Mouse (Mus musculus): ENCODE data around the gene Ovca2. TPM values are rescaled to one million over a fixed set of nuclear protein-coding genes. Genes with fewer than 3 reads are reported as not detected.
"Not testable (repeated sequence)": the region's sequence is repeated elsewhere in the genome, so short reads cannot be mapped to it uniquely, and the experiment has no call there.

The Ovca2 gene
- total and polyA plus RNA-seq, 3 experiments, result 7.0 to 26.5 (median 20.4) TPM

GRCm38 (mm10) chr11:75194850-75195461, 16.3 kb upstream of the Ovca2 start:
- peak; percentile 68 for DNase-seq

- DNase-seq, result peak; percentile 70
Measured at GRCm38 (mm10) chr11:75194121-75194849, 15.7 kb upstream of the Ovca2 start.

- DNase-seq, result peak; percentile 93
Measured at GRCm38 (mm10) chr11:75193256-75194071, 14.8 kb upstream of the Ovca2 start, which contains the start of gene Rtn4rl1. Gene Rtn4rl1 (plus strand): TSS chr11:75193783.

- peak; percentile 92 for DNase-seq
Measured at GRCm38 (mm10) chr11:75192336-75193214, 13.9 kb upstream of the Ovca2 start.

GRCm38 (mm10) chr11:75191841-75192240, 13.2 kb upstream of the Ovca2 start:
- DNase-seq, result no peak

GRCm38 (mm10) chr11:75190905-75191441, 12.3 kb upstream of the Ovca2 start, which contains the start of gene Dph1:
Gene Dph1 (minus strand): TSS chr11:75191241.
- no peak for DNase-seq

- DNase-seq, result peak; percentile 91
Measured at GRCm38 (mm10) chr11:75190371-75190724, 11.7 kb upstream of the Ovca2 start.

- peak; percentile 53 for DNase-seq
Measured at GRCm38 (mm10) chr11:75189713-75190370, 11.2 kb upstream of the Ovca2 start.

GRCm38 (mm10) chr11:75184986-75185385, 6.4 kb upstream of the Ovca2 start:
- DNase-seq, result no peak

- no peak for DNase-seq
Measured at GRCm38 (mm10) chr11:75184573-75184972, 5.9 kb upstream of the Ovca2 start.

GRCm38 (mm10) chr11:75183917-75184570, 5.4 kb upstream of the Ovca2 start:
- DNase-seq, result no peak

GRCm38 (mm10) chr11:75178011-75178410, 624 bp downstream of the Ovca2 start:
- no peak for DNase-seq

GRCm38 (mm10) chr11:75174574-75174973, 4.1 kb downstream of the Ovca2 start:
- not testable (repeated sequence) for DNase-seq

GRCm38 (mm10) chr11:75173799-75174165, 4.9 kb downstream of the Ovca2 start:
- DNase-seq, result no peak

- peak; percentile 91 for DNase-seq
Measured at GRCm38 (mm10) chr11:75173095-75173798, 5.4 kb downstream of the Ovca2 start.

- peak; percentile 57 for DNase-seq
Measured at GRCm38 (mm10) chr11:75172151-75173094, 6.2 kb downstream of the Ovca2 start.

- DNase-seq, result no peak
Measured at GRCm38 (mm10) chr11:75171186-75171865, 7.3 kb downstream of the Ovca2 start.
